Mouse (Mus musculus) left cerebral cortex, postnatal 14 days (tissue): ENCODE results near the gene Calr. TPM values are rescaled to one million over a fixed set of nuclear protein-coding genes. Genes with fewer than 3 reads are reported as not detected.

ENCODE experiments used
- DNase-seq, 2 experiments: peaks; one replicate each; pipeline ENCODE4 v3.0.0; 2021 to 2022; ENCODE audit warnings: low spot score in 2 of 2, mixed read lengths in 1 of 2
- intact Hi-C: fragments of 180-260 bp; cut with DNase I; formaldehyde crosslinking; loops from one replicate; pipeline ENCODE4 v1.15.1; 2025
- total RNA-seq, 2 experiments: library from RNA; stranded (reverse); gene quantifications; 2 replicates each; pipeline ENCODE4 v1.2.3; 2021

Calr gene
- total RNA-seq, 2 experiments from 2014 or later, result 495 to 553 TPM

- intact Hi-C loops, result loop anchor here (5.0 kb wide), 1 partner anchor 56 kb away; the partner anchor contains the start of gene Klf1
- no peak for DNase-seq
These were observed 526 bp downstream of the Calr start for GRCm38 (mm10) chr8:84846094-84846721.

GRCm38 (mm10) chr8:84845355-84846093, 1.2 kb downstream of the Calr start:
- DNase-seq, result peak in 1 of 2 experiments; percentile 51

GRCm38 (mm10) chr8:84844397-84845070, 2.2 kb downstream of the Calr start:
- DNase-seq, result no peak
- intact Hi-C loops, result loop anchor here (5.0 kb wide), 1 partner anchor 58 kb away; the partner anchor contains the start of gene Klf1

More at GRCm38 (mm10) chr8:84845355-84846093, 1.2 kb downstream of the Calr start:
- intact Hi-C loops, result loop anchor here (5.0 kb wide), 1 partner anchor 57 kb away; the partner anchor contains the start of gene Klf1

GRCm38 (mm10) chr8:84841514-84841913, 5.2 kb downstream of the Calr start:
- no peak for DNase-seq
- intact Hi-C loops, result no loop called here

GRCm38 (mm10) chr8:84840248-84840999, 6.3 kb downstream of the Calr start, which contains the start of gene Rad23a:
TSS of gene Rad23a (minus strand) at chr8:84840665.
- intact Hi-C loops, result no loop called here
- DNase-seq, result peak; percentile 93 to 96

GRCm38 (mm10) chr8:84839875-84840247, 6.9 kb downstream of the Calr start:
- DNase-seq, result no peak
- intact Hi-C loops, result no loop called here

GRCm38 (mm10) chr8:84839411-84839810, 7.3 kb downstream of the Calr start:
- intact Hi-C loops, result no loop called here
- no peak for DNase-seq

- intact Hi-C loops, result no loop called here
- DNase-seq, result no peak
These were observed 8.2 kb downstream of the Calr start for GRCm38 (mm10) chr8:84838513-84838912.

- intact Hi-C loops, result no loop called here
- no peak for DNase-seq
These were observed 8.7 kb downstream of the Calr start for GRCm38 (mm10) chr8:84837912-84838470.

- DNase-seq, result no peak
- intact Hi-C loops, result no loop called here
These were observed 9.4 kb downstream of the Calr start for GRCm38 (mm10) chr8:84837149-84837911.

GRCm38 (mm10) chr8:84834866-84835855, 11.6 kb downstream of the Calr start:
- peak; percentile 76 to 77 for DNase-seq
- intact Hi-C loops, result no loop called here

- intact Hi-C loops, result no loop called here
- DNase-seq, result no peak
These were observed 12.5 kb downstream of the Calr start for GRCm38 (mm10) chr8:84834002-84834865.

- intact Hi-C loops, result no loop called here
- no peak for DNase-seq
These were observed 13.7 kb downstream of the Calr start for GRCm38 (mm10) chr8:84832759-84833742.

- DNase-seq, result peak; percentile 67 to 79
- intact Hi-C loops, result no loop called here
These were observed 14.6 kb downstream of the Calr start for GRCm38 (mm10) chr8:84832034-84832717.

- intact Hi-C loops, result no loop called here
- no peak for DNase-seq
These were observed 15.2 kb downstream of the Calr start, which contains the start of gene Gadd45gip1 for GRCm38 (mm10) chr8:84831490-84831889. TSS of gene Gadd45gip1 (plus strand) at chr8:84831522.
